10 mouse cellular contexts compared by ENCODE assay signal in the genomic region with DNA sequence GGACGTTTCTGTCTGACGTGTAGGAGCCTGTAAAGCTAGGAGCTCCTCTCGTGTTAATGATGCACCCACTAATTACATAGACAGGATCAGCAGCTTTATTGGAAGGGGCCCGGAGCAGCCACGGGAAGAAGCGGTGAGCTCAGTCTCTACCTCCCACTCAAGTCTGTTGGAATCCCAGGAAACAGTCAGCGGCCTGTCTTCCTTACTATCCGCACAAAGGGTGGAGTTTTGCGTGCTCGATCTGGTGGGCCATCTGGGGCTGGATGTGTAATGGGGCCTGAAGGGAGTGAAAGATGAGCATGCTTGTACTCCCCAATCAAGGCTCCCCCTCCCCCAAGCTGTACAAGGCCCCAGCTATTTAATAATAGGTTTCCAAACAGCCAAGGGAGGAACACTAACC. TPM values are rescaled to one million over a fixed set of nuclear protein-coding genes. Genes with fewer than 3 reads are reported as not detected.
DNase-seq lines count a peak whose midpoint lies in the region; ATAC-seq and TF ChIP-seq lines count a peak whose summit lies in the region.
"Had no signal": no experiment of that assay in that cellular context is flagged by ENCODE, and none has a peak within 500 bp of the region (broad histone marks: within the 10 kb centered on the region; RNA-seq: fewer than 3 reads in every experiment).

No protein-coding gene starts in this region.

- H3K4me2 ChIP-seq in embryonic facial prominence, embryonic 14.5 days (ENCODE audit: low read depth, low read length): no peak overlapping the region
- no peak overlapping the region for H3K4me2 ChIP-seq in hindbrain, postnatal 0 days (ENCODE audit: low read depth, low read length)
- H3K4me2 ChIP-seq in midbrain, embryonic 15.5 days: no peak overlapping the region
- H3K4me2 ChIP-seq: heart, embryonic 11.5 days had no signal

- H3K9me3 ChIP-seq in embryonic facial prominence, embryonic 14.5 days (ENCODE audit: control insufficient read depth, low read length): no peaks in the 10 kb centered on the region
- H3K9me3 ChIP-seq in hindbrain, postnatal 0 days (ENCODE audit: low read length): no peaks in the 10 kb centered on the region
- H3K9me3 ChIP-seq in midbrain, embryonic 15.5 days: no peaks in the 10 kb centered on the region

- peak overlapping the region; percentile 58 for H3K27ac ChIP-seq in embryonic facial prominence, embryonic 14.5 days (replicated peaks; ENCODE audit: low read depth, low read length)
- no peak overlapping the region for H3K27ac ChIP-seq in hindbrain, postnatal 0 days
- H3K27ac ChIP-seq in midbrain, embryonic 15.5 days: no peak overlapping the region

- H3K4me3 ChIP-seq in embryonic facial prominence, embryonic 14.5 days (ENCODE audit: low read depth, low read length): no peak overlapping the region
- H3K4me3 ChIP-seq in hindbrain, postnatal 0 days (ENCODE audit: low read length): no peak overlapping the region
- H3K4me3 ChIP-seq in midbrain, embryonic 15.5 days: no peak overlapping the region

- 0 out of 2 replicates have a peak, but pooled peaks cover 11% of the 10 kb centered on the region for H3K4me1 ChIP-seq in embryonic facial prominence, embryonic 14.5 days (ENCODE audit: control insufficient read depth, insufficient read depth, low read length)
- H3K4me1 ChIP-seq in hindbrain, postnatal 0 days (ENCODE audit: insufficient read depth, low read length): no peaks in the 10 kb centered on the region
- H3K4me1 ChIP-seq in midbrain, embryonic 15.5 days: no peaks in the 10 kb centered on the region

- ATAC-seq in embryonic facial prominence, embryonic 14.5 days (ENCODE audit: low read depth): peak; percentile 88
- no peak for ATAC-seq in hindbrain, postnatal 0 days
- no peak for ATAC-seq in midbrain, embryonic 15.5 days (replicated peaks)
- ATAC-seq: liver, postnatal 0 days had no signal

- DNase-seq in kidney, postnatal 4 days: peak; percentile 36 to 56
- DNase-seq in kidney, postnatal 14 days: no peak
- peak; percentile 85 for DNase-seq in embryonic facial prominence, embryonic 14.5 days (ENCODE audit: low spot score)
- DNase-seq in hindbrain, postnatal 0 days (ENCODE audit: low spot score): peak; percentile 31
- peak; percentile 16 for DNase-seq in right cerebral cortex, postnatal 14 days
- no peak for DNase-seq in cerebellum, adult 9-10 months
- DNase-seq: liver, postnatal 0 days; midbrain, embryonic 14.5 days had no signal

- no peak overlapping the region for H3K9ac ChIP-seq in embryonic facial prominence, embryonic 14.5 days (ENCODE audit: low read depth, low read length)
- H3K9ac ChIP-seq in hindbrain, postnatal 0 days (replicated peaks; ENCODE audit: low read length): no peak overlapping the region
- H3K9ac ChIP-seq in midbrain, embryonic 15.5 days: no peak overlapping the region
- H3K9ac ChIP-seq: liver, postnatal 0 days had no signal

- 32% methylated on average over 10 of the region's 10 CpGs for WGBS in embryonic facial prominence, embryonic 14.5 days
- WGBS in hindbrain, postnatal 0 days: 53% methylated on average over 10 of the region's 10 CpGs
- WGBS in midbrain, embryonic 15.5 days: 68% methylated on average over 10 of the region's 10 CpGs

- no peaks in the 10 kb centered on the region for H3K27me3 ChIP-seq in embryonic facial prominence, embryonic 14.5 days (replicated peaks; ENCODE audit: control insufficient read depth, insufficient read depth, low read length)
- H3K27me3 ChIP-seq in hindbrain, postnatal 0 days (ENCODE audit: insufficient read depth, low read length): no peaks in the 10 kb centered on the region
- no peaks in the 10 kb centered on the region for H3K27me3 ChIP-seq in midbrain, embryonic 15.5 days (replicated peaks)

- no peaks in the 10 kb centered on the region for H3K36me3 ChIP-seq in embryonic facial prominence, embryonic 14.5 days (ENCODE audit: control insufficient read depth, insufficient read depth, low read length)
- no peaks in the 10 kb centered on the region for H3K36me3 ChIP-seq in hindbrain, postnatal 0 days (ENCODE audit: insufficient read depth, low read length)
- H3K36me3 ChIP-seq in midbrain, embryonic 15.5 days (replicated peaks): no peaks in the 10 kb centered on the region

- no peak for TF ChIP-seq CTCF in hindbrain, postnatal 0 days (IDR thresholded peaks at IDR 0.05; ENCODE audit: low read depth)

RNA-seq across cellular contexts. Expression of gene Ctnnb1, which starts 44.3 kb away (rescaled TPM):
- 716 and 779 TPM in 2 replicates for polyA plus RNA-seq in embryonic facial prominence, embryonic 14.5 days (2014; fragmentation: Nextera tagmentation; extraction: Ambion mirVana)
- 861 and 986 TPM in 2 replicates for total RNA-seq in hindbrain, postnatal 0 days (2014; rRNA removed)
- 287 and 288 TPM in 2 replicates for polyA plus RNA-seq in hindbrain, postnatal 0 days (2015; fragmentation: Nextera tagmentation; extraction: Ambion mirVana)
- 517 and 532 TPM in 2 replicates for polyA plus RNA-seq in midbrain, embryonic 15.5 days (2015; fragmentation: Nextera tagmentation; extraction: Ambion mirVana)

Comparison
In these comparisons a context has a peak if more than half of its experiments do, and no peak if none do; other contexts are left out.
1. DNase-seq: peak in kidney, postnatal 4 days (2 of 2), embryonic facial prominence, embryonic 14.5 days (single experiment), hindbrain, postnatal 0 days (single experiment) and right cerebral cortex, postnatal 14 days (single experiment); none in kidney, postnatal 14 days (single experiment) and cerebellum, adult 9-10 months (single experiment).